Mouse (Mus musculus): ENCODE measurements around the gene Otog.

Gene Otog

DNA sequence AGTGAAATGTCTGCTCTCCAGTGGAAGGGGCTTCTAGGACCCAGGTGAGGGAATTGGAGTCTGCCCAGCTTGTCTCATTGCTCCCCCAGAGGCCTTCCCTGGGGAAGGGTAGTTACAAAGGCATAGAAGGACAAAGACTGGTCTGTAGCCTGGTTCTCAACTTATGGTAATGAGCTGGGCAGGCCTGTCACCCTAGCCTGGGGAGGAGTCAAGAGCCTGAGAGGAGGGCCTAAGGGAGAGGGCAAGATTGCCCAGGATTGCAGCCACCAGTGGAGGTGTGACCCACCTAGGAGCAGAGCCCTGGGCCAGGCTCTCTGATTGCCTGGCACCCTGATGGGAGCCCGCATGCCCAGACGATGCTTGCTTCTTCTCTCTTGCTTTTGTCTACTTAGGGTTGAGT, at the start of gene Otog:
Gene Otog, plus strand, starts transcription at position 292 of the 400 bp plus-strand sequence.
- DNase-seq (ENCODE audit: low spot score in 2 of 2): no peak

DNA sequence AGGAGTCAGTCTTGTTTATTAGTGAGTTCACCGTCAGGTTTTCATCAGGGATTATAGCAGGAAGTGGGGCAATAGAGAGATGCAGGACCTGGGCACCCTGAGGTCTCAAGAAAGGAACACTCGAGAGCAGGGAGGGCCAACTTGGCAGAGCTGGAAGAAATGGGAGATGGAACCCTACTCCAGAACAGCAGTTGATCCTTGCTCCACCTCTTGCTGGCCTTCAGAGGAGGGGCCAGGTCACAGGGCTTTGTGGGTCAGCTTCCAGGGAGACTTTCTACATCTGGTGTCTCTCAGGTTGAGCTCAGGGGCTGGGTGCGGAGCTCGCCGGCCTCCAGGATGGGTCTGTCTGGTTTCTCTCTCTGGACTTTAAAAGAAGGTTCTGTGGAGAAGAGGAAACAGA, 45.4 kb upstream of the Otog start:
- no peak for DNase-seq (ENCODE audit: low spot score in 2 of 2)

DNA sequence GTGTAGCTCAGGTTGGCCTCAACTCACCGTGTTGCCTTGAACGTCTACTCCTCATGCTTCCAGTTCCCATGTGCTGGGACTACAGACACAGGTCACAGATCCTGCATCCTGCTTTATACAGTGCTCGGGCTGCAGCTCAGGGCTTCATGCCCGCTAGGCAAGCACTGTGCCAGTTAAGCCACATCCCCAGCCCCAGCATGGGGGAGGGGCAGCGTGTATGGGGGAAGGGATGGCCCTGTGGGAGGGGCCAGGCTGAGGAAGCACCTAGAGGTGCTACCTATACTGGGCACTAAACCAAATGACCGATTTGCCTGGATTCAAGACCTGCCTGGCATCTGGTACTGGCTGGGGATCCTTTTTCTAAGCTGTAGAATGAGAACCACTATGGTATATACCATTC, 40.8 kb upstream of the Otog start:
- DNase-seq (ENCODE audit: low spot score in 2 of 2): no peak

DNA sequence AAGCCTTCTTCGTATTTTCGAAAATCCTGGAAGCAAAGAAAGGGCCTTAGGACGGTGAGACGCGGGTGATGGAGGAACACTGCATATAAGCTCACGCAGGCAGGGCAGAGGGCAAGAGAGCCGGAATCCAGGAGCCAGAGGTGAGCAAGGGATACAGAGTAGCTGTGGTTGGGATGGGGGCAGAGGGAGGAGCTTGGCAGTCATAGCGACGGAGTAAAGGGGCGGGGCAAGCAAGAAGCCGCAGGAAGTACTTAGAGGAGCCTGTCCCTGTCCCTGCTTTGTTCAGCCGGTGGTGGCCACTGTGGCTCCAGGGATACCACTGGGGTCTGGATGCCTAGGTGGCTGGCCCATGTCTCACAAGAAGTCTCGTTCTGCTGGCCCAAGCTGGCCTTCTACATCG, 39.1 kb upstream of the Otog start:
- no peak for DNase-seq (ENCODE audit: low spot score in 2 of 2)

DNA sequence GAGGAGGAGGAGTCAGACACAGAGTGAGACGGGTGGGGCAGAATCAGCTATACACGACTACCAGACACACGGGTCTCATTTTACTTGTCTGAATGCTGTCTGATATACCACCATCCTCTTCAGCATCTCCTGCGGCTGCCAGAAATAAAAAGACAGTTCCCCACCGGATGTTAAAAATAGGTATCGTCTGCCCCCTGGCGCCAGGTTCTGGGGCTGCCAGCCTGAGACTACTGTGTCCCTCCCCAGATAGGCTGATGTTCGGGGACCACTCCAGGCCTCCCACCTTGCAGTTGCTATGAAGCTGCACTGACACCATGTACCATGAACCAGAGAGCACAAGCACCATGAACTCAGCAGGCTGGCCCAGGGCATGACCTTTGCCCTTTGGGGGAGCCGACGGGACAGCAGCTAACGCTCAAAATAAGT, 36.7 kb upstream of the Otog start:
- DNase-seq (ENCODE audit: low spot score in 2 of 2): peak; percentile 15 to 57

DNA sequence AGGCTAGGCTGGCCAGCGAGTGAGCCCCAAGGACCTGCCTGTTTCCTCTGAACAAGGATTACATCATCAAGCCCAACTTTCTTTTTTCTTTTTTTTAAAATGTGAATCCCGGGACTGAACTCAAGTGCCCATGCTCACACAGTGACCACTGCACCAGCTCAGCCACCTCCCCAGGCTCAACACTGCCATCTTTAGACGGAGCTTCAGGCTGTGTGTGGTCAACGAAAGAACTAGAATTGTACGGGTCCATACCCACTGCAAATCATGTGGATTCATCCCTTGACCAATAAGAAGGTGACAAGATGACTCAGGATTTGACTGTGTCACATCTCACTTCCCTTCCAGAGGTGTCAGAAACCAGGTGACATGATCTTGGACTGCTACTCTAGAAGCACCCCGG, 36.0 kb upstream of the Otog start:
- no peak for DNase-seq (ENCODE audit: low spot score in 2 of 2)

DNA sequence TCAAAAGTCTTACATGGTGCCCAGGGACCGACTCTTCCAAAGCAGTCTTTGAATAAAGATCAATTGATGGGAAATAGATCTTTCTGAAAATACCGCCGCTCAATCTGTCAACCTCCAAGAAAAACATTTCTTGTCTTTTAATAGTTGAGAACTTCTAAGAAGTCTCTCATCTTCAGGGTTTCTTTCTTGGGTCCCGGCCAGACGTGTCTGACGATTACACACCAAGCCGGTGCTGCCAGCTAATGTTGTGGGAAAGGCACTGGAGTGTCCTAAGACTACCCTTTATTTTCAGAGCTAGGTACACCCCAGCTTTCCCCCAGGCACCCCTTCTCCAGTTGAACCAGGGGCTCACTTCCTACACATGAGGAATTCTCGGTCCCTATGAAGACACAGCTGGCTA, 32.7 kb upstream of the Otog start:
- no peak for DNase-seq (ENCODE audit: low spot score in 2 of 2)

DNA sequence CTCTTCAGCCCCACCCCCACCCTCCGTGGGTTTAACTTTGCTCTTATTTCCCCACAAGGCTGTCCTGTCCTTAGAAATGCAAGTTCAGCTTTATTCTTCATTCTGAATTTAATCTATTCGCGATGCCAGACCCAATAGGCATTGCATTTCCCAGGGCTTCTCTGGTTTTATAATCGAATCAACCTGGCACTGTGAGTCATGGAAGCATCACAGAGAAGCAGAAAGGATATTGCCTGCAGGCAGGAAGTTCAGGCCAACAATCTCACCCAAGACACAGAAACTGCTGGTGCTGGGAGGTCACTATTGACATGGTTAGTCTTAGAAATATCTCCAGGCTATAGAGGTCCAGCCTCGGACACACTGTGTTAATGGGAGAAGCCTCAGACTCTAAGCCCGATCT, 30.5 kb upstream of the Otog start:
- DNase-seq (ENCODE audit: low spot score in 2 of 2): no peak

DNA sequence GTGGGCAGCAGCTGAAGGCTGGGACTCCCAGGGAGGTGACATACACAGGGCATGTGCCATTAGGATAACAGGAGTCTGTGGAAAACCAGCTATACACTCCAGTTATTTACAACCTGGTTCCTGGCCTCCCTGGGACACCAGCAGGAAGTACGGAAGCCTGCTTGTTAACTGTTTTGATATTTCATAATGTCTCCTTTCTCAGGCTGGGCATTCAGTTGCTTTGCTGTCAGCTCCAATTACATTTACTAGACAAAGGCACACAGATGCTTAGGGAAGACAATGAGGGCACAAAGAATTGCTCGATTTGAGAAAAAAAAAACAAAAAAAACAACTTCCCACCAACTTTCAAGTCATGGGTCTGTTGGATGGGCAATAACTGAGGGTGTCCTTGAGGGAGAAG, 24.3 kb upstream of the Otog start:
- no peak for DNase-seq (ENCODE audit: low spot score in 2 of 2)

DNA sequence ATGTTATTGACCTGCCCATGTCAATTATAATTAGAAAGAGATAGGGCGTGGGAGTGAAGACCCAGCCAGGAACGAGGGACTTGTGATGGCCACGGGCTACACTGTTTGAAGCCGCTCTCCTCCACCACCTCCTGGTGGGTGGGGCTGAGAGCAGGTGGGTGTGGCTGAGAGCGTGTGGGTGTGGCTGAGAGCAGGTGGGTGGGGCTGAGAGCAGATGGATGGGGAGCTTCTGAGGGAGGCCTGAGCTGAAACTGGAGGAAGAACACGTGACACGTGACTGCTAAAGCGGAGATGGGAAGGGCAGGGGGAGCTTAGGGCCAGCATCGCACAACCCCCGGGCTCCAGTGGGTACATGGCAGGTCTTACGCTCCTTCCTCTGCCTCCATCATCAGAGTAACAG, 22.4 kb upstream of the Otog start:
- peak in 1 of 2 experiments; percentile 11 for DNase-seq (ENCODE audit: low spot score in 2 of 2)

DNA sequence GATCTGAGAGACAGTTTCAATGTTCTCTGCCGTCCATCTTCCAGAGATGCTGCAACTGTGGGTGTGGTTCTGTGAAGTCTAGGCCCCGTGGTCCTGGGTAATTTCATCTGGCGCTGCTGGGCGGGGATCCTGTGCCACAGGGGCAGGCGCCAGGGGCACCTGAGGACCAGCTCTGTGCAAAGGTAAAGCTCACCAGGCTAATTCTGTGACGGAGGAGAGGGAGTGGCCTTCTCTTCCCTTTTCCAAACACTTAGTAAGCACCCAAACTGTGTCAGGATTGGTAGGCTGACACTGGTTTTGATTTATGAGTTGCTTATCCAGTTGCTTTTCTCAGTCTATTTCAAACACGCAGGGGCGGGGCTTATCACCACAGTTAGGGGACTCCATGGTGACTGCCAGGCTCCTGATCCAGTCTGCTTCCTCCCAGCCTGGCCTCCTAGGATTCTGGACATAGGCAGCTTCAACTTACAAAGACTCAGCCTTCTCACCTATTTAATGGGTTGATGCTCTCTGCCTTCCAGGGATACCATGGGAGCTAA, 20.1 kb upstream of the Otog start:
- DNase-seq (ENCODE audit: low spot score in 2 of 2): no peak

DNA sequence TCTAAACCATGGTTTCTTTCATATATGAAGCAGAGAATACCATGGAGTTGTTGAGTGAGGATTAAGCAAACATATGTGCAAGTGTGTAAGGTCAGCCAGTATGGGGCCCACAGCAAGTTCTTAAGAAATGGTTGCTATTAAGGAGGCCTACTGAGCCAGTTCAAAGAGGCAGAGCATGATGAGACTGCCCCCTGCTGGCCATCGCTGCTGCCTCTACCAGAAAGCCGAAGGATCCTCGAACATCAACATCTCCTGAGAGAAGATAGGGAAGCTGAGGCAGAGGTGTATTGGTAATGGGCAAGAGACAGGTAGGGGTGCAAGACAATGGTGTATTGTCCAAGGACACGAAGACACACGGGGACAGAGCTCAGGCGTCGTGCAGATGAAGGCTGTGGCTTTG, 14.5 kb upstream of the Otog start:
- peak in 1 of 2 experiments; percentile 54 for DNase-seq (ENCODE audit: low spot score in 2 of 2)

DNA sequence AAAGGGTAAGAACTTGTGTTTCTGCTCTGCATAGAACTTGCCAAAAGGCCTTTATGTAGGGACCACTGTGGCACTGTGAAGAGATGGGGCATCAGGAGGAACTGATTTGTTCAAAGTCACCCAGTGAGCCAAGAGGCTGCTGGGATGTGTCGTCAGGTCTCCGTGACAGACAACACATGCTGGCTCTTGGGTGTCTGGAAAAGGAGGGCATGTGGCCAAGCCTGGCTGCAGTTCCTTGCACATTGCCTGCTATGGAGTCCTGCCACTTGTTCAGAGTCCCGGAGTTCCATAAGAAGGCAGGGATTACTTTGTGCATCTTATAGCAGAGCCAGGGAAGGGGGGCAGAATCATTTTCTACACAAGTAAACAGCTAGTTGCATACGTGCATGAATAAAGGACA, 13.9 kb upstream of the Otog start:
- no peak for DNase-seq (ENCODE audit: low spot score in 2 of 2)

DNA sequence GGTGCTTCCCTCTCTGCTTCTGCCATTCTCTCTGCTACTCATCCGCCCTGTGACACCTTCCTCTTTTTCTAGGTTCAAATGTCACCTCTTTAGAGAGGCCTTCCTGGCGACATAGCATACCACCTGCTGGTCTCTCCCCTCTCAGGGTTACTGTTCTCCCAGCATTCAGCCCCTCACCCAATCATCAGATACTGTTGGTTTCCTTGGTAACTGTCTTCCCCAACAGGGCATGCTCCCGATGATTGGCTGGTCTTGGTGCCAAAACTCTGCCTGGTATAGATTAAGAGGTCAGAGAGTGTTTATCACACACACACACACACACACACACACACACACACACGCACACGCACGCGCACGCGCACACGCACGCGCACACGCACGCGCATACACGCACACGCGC, 4.8 kb upstream of the Otog start:
- DNase-seq (ENCODE audit: low spot score in 2 of 2): no peak

DNA sequence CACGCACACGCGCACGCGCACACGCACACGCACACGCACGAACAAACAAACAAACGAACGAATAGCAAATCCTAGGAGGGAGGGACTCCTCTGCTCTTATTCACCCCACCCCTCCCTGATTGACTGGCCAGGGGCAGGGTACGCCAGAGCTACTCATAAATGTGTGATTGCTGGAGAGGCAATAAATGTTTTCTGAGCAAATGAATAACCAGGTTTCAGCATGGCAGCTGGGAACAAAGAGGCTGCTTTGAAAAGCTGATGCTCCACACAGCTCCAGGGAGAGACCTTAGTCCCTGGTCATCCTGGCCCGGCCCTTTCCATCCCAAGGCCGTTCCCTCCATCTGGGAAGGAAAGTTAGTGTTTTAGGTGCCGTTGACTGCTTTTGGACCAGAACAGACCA, 4.4 kb upstream of the Otog start:
- no peak for DNase-seq (ENCODE audit: low spot score in 2 of 2)

DNA sequence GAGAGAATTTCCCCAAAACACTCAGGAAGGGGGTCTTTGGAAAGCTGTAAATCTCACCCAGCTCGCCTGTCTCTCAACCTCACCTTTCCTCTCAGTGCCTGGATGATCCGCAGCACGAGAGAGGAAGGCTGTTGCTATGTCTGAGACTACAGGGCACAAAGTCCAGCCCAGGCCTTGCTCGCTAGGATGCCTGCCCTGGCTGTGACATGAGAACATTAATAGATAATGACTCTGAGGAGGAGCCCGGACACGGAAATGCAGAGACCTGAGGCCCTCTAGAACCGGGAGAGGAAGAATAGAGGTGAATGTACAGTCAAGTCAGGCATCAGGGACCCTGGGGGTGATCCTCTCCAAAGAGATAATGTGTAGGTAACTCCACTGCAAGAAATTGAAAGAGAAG, 3.6 kb upstream of the Otog start:
- no peak for DNase-seq (ENCODE audit: low spot score in 2 of 2)

DNA sequence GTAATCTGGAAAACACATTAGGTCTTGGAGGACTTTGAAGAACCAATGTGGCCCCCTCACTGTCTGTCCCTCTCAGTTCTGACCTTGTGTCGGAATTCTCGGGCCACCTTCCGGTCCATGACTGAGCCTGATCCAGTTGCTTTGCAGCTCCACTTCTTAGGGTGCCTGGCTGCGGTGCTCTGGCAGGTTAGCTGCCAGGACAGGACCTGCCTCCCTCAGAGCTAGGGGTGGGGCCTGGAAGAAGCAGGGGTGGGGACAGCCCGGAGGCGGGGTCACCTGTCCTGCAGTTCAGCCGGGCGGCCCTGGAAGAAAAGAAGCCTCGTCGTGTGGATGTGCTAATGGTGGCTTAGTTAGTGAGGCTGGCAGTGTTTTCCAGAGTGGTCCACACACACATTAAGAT, 2.4 kb upstream of the Otog start, which contains the start of gene Ush1c:
Gene Ush1c, minus strand, starts transcription at position 158 of the 400 bp plus-strand sequence.
- DNase-seq (ENCODE audit: low spot score in 2 of 2): no peak

DNA sequence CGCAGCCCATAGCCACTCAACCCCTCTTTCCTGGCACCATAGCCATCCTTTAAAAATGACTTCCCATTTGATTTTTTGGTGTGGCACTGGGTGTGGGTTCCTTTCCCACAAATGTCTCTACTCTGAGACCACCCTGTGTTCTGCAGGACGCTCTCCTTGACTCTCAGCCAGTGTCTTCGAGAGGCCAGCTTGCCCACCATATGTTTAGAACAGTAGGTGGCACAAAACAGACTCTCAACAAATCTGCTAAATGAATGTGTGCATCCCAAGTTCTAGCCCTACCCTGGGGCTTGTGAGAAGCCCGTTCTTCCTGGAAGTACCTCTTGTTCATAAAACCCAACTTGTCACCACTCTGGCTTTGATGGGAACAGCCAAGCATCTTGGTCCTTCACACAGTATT, 696 bp upstream of the Otog start:
- DNase-seq (ENCODE audit: low spot score in 2 of 2): no peak

DNA sequence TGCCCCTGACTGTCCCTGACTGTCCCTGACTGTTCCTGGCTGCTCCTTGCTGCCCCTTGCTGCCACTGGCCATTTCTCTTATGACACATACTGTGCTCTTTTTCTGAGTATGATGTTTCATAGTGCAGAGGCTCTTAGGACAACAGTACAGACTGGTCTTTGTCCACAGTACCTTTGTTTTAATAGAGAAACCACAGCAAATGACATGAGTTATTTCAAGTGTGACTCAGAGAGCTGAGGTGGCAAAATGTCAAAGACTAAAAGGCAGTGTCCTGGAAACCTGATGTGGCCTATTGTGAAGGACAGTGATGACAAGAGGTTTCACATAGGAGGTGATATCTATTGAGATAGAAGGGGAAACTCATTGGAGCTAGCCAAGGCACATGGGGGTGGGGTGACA, 6.1 kb downstream of the Otog start:
- DNase-seq (ENCODE audit: low spot score in 2 of 2): no peak

DNA sequence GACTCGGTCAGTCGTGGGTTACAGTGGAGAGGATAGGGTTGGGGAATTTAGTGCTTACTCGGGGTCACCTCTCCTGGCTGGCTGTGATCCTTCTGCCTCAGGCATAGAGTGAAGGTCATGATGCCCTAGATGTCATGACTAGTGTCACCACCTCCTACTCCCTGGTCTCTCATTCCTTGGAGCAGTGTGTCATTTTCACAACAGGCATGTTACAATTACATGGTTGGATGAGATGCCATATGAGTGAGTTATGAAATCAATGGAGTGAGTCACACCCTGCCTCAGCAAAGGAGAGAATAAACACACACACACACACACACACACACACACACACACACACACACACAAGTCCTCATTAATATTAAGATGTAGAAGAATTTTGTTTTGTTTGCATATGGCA, 6.8 kb downstream of the Otog start:
- DNase-seq (ENCODE audit: low spot score in 2 of 2): no peak

DNA sequence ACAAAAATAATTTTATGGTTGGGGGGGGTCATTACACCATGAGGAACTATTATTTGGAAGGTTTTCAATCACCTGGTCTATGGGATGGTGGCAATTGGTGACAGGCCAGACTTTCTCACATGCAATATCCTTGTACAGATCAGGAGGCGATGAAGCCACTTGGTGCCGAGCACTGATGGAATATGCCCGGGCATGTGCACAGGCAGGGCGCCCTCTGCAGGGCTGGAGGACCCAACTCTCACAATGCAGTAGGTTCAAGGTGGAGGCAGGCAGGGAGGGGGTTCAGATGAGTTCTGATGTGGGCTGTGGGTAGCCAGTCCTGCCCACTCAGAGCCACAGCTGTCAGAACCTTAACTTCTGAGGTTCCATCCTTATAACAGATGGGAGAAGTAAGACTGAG, 11.1 kb downstream of the Otog start:
- DNase-seq (ENCODE audit: low spot score in 2 of 2): no peak

DNA sequence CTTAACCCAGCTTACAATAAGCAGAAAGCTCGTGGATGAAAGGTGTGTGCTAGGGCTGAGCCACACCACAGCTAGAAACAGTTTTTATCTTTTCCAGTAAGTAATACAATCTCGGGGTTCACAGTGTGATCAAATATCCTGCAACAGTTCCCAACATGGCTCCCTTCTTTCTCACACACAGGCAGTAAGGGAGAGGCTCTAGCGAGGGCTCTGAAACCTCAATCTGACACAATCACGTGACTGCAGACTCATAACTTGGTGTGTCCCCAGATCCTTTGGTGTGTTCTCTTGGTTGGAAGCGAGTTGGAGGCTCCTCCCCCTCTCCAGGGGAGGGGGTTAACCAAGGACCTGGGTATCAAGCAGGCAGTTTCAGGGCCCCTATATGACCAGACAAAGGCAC, 35.4 kb downstream of the Otog start:
- no peak for DNase-seq (ENCODE audit: low spot score in 2 of 2)

DNA sequence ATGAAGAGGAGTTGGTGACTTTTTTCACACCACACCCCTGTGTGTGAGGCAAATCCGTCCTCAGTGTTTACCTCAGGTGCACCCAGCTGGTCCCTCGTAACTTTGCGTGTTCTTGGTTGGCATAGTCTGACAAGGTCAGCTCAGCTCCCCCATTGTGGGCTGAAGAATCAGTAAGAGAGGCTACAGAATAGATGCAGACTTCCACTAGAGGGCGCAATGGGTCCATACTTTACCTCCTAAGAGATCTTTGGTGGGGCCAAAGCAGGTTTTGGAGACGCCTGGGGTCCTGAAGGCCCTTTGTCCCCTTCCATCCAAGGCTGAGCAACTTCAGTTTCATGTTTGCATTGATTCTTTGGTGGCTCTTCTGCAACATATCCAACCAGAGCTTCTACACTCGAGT, 39.2 kb downstream of the Otog start:
- DNase-seq (ENCODE audit: low spot score in 2 of 2): peak; percentile 18 to 67

DNA sequence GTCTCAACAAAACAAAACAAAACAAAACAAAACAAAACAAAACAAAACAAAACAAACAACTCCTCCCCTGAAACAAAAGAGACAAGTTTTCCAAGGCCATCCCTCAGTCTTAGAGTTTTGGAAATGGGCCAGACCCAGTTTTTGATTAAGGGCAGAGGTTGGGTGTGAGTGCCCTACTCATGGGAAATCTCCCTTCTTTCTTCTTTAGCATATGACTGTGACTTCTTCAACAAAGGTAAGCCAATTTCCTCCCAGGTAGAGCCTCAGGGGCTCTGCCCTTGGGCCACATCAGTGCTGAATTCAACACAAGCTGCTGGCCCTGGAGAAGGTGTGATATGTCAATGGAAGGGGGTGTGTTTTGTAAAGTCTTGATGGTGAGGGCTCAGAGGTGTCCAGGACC, 40.1 kb downstream of the Otog start:
- DNase-seq (ENCODE audit: low spot score in 2 of 2): no peak

DNA sequence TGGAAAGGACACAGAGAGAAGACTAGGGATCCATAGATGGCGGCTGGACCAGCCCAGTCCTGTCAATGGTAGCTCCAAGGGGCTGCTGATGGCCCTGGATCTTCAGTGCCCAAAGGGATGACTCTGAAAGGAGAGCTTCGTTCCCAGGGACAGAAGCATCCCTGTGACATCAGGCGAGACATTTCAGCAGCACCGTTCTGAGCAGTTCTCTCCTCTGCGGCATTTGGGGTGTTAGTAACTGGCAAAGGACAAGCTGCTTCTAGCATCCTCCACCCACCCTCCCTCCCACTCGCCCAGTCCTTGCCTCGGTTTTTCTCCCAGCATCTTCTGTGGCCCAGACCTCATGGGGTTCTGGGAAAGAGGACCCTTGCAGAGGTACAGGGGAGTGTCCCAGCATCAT, 41.5 kb downstream of the Otog start:
- no peak for DNase-seq (ENCODE audit: low spot score in 2 of 2)

Measured in thymus, postnatal 10 days (tissue).